Mouse (Mus musculus) liver, embryonic 14.5 days (tissue): ENCODE data around the gene Ctss. TPM values are rescaled to one million over a fixed set of nuclear protein-coding genes. Genes with fewer than 3 reads are reported as not detected.

Experiments used
- ATAC-seq: fragments of 200-750 bp; cut with Nextera tagmentation; 2 replicates; pipeline ENCODE4 v1.8.0; 2017; ENCODE audit warnings: moderate number of reproducible peaks, mild to moderate bottlenecking, moderate library complexity; ENCODE audit not compliant: insufficient read depth
- DNase-seq, 3 experiments: peaks; one replicate each; pipeline ENCODE4 v3.0.0-alpha.2; 2012 to 2013; ENCODE audit warnings: low read depth in 3 of 3, low spot score in 3 of 3
- H3K27ac ChIP-seq: fragments of 300-500 bp; sonication (generic); 2 replicates; pipeline ENCODE4 v1.5.1; 2014; ENCODE audit warnings: moderate library complexity, mild to moderate bottlenecking, control low read depth, inconsistent platforms
- H3K27me3 ChIP-seq: fragments of 300-500 bp; sonication (generic); 2 replicates; pipeline ENCODE4 v1.6.1; 2014; ENCODE audit warnings: mild to moderate bottlenecking, low read length, moderate library complexity; ENCODE audit not compliant: control insufficient read depth, insufficient read depth
- H3K36me3 ChIP-seq: fragments of 300-500 bp; sonication (generic); replicated peaks from 2 replicates; pipeline ENCODE4 v1.6.1; 2014; ENCODE audit warnings: low read depth; ENCODE audit not compliant: control insufficient read depth, insufficient read depth
- H3K4me1 ChIP-seq, 2 experiments: fragments of 200-500 bp in 1 of 2; fragments of 300-500 bp in 1 of 2; sonication (generic) in 1 of 2; replicated peaks; 2 replicates each; pipeline ENCODE4 v1.6.1; 2012 to 2014; ENCODE audit warnings: antibody characterized with exemption in 1 of 2, inconsistent platforms in 1 of 2, low read length in 1 of 2; ENCODE audit not compliant: control insufficient read depth in 2 of 2, insufficient read depth in 2 of 2
- H3K4me2 ChIP-seq: fragments of 300-500 bp; sonication (generic); 2 replicates; pipeline ENCODE4 v1.6.1; 2014; ENCODE audit warnings: low read depth, mild to moderate bottlenecking, control low read depth, moderate library complexity
- H3K4me3 ChIP-seq, 2 experiments: fragments of 200-500 bp in 1 of 2; fragments of 300-500 bp in 1 of 2; sonication (generic) in 1 of 2; 2 replicates each; pipeline ENCODE4 v1.5.1; 2012 to 2014; ENCODE audit warnings: low read depth in 2 of 2, low read length in 2 of 2, mild to moderate bottlenecking in 2 of 2, control low read depth in 1 of 2, inconsistent platforms in 1 of 2, moderate library complexity in 1 of 2; ENCODE audit not compliant: insufficient read depth in 1 of 2
- H3K9ac ChIP-seq: fragments of 300-500 bp; sonication (generic); replicated peaks from 2 replicates; pipeline ENCODE4 v1.6.1; 2014; ENCODE audit warnings: mild to moderate bottlenecking, control low read depth, moderate library complexity
- H3K9me3 ChIP-seq: fragments of 300-500 bp; sonication (generic); 2 replicates; pipeline ENCODE4 v1.6.1; 2016; ENCODE audit warnings: low read length, mixed read lengths; ENCODE audit not compliant: control insufficient read depth
- CTCF ChIP-seq: IDR thresholded peaks from 2 replicates; pipeline ENCODE4 v1.5.1; 2016; ENCODE audit warnings: antibody characterized with exemption, low read depth, control low read depth
- EP300 ChIP-seq: IDR thresholded peaks from 2 replicates; pipeline ENCODE4 v1.6.1; 2016; ENCODE audit warnings: antibody characterized with exemption, low read depth
- WGBS: fragments of 180-500 bp; shearing (Covaris S2); extraction: QIAGEN DNeasy Blood & Tissue Kit; methylation state at CpG from one replicate; pipeline ENCODE4 v1.1.7; 2014; ENCODE audit not compliant: insufficient replicate concordance; 5-methylcytosine and 5-hydroxymethylcytosine counted together
- polyA plus RNA-seq, 2 experiments: library from polyadenylated mRNA; depleted of rRNA in 1 of 2; stranded (reverse) in 1 of 2; unstranded in 1 of 2; fragments of >200 nt; fragmentation: Nextera tagmentation in 1 of 2; extraction: Ambion mirVana in 1 of 2; gene quantifications; 2 replicates each; pipeline versions ENCODE4 v1.2.1 to v1.2.3; 2012 to 2014

Ctss gene
- polyA plus RNA-seq, 2 experiments: 16.1 to 27.7 TPM

- TF ChIP-seq CTCF: no peak
- TF ChIP-seq EP300: no peak
- no peaks in the 10 kb centered on the region for H3K36me3 ChIP-seq
- WGBS: 61% methylated on average over 6 of the region's 6 CpGs
- H3K4me2 ChIP-seq: no peak overlapping the region
- H3K4me3 ChIP-seq: no peak overlapping the region
- ATAC-seq (no peak), DNase-seq (no peak)
- H3K4me1 ChIP-seq: peaks cover 5 to 8% of the 10 kb centered on the region in 2 experiments
- no peaks in the 10 kb centered on the region for H3K9me3 ChIP-seq
- H3K27me3 ChIP-seq: no peaks in the 10 kb centered on the region
- H3K9ac ChIP-seq: no peak overlapping the region
- no peak overlapping the region for H3K27ac ChIP-seq
Measured at GRCm38 (mm10) chr3:95509348-95509747, 17.2 kb upstream of the Ctss start.

DNA sequence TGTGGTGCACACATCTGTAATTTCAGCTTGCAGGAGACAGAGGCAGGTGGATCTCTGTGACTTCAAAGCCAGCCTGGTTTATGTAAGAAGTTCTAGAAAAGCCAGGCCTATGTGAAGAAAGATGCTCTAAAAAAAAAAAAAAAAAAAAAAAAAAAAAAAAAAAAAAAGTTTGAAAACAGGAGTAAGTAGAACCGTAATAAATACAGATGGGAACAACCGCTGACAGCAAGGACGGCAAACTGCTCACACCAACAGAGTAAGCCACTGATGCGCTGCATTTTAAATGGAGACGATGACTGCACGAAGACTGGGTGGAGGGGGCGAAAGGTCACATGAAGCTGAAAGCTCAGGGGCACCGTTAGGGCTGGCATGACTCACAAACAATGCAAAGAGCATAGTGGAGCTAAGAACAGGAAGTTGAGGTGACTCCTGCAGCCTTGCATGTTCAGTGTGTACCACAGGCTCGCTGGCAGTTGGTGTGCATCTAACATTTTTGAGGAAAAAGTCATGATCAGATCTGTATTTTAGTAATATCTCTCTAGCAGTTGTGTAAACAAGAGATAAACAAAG is 14.9 kb upstream of the Ctss start:
- TF ChIP-seq EP300 (no peak), CTCF (no peak)
- H3K4me3 ChIP-seq: no peak overlapping the region
- H3K4me2 ChIP-seq: no peak overlapping the region
- H3K36me3 ChIP-seq: no peaks in the 10 kb centered on the region
- 45% methylated on average over 9 of the region's 9 CpGs for WGBS
- DNase-seq: no peak
- H3K4me1 ChIP-seq: peaks cover 19% of the 10 kb centered on the region in 2 experiments
- no peaks in the 10 kb centered on the region for H3K27me3 ChIP-seq
- no peaks in the 10 kb centered on the region for H3K9me3 ChIP-seq
- H3K9ac ChIP-seq: no peak overlapping the region
- no peak overlapping the region for H3K27ac ChIP-seq
- no peak for ATAC-seq

GRCm38 (mm10) chr3:95516614-95517041 is 10.0 kb upstream of the Ctss start:
- peaks cover 57 to 60% of the 10 kb centered on the region in 2 experiments for H3K4me1 ChIP-seq
- no peaks in the 10 kb centered on the region for H3K36me3 ChIP-seq
- TF ChIP-seq EP300 (peak; percentile 94), CTCF (no peak)
- WGBS: 13% methylated on average over 3 of the region's 3 CpGs
- peak overlapping the region; percentile 2 to 15; a peak in 2 of 4 replicates for H3K4me3 ChIP-seq
- no peaks in the 10 kb centered on the region for H3K27me3 ChIP-seq
- DNase-seq (peak; percentile 81 to 88 (median 84)), ATAC-seq (peak; percentile 80)
- H3K27ac ChIP-seq: peak overlapping the region; percentile 98
- no peaks in the 10 kb centered on the region for H3K9me3 ChIP-seq
- peak overlapping the region; percentile 67 for H3K9ac ChIP-seq
- H3K4me2 ChIP-seq: peak overlapping the region; percentile 66

- Histone ChIP-seq H3K27me3 (no peaks in the 10 kb centered on the region), H3K36me3 (no peaks in the 10 kb centered on the region), H3K27ac (peak overlapping the region; percentile 98), H3K9ac (peak overlapping the region; percentile 67), H3K4me1 (peaks cover 62 to 63% of the 10 kb centered on the region in 2 experiments), H3K9me3 (no peaks in the 10 kb centered on the region), H3K4me2 (peak overlapping the region; percentile 66), H3K4me3 (no peak overlapping the region)
- TF ChIP-seq CTCF (peak; percentile 98), EP300 (no peak)
- 18% methylated on average over 10 of the region's 10 CpGs for WGBS
- no peak for ATAC-seq
- peak; percentile 70 to 80 (median 75) for DNase-seq
Measured at GRCm38 (mm10) chr3:95517493-95517898, 9.1 kb upstream of the Ctss start.

DNA sequence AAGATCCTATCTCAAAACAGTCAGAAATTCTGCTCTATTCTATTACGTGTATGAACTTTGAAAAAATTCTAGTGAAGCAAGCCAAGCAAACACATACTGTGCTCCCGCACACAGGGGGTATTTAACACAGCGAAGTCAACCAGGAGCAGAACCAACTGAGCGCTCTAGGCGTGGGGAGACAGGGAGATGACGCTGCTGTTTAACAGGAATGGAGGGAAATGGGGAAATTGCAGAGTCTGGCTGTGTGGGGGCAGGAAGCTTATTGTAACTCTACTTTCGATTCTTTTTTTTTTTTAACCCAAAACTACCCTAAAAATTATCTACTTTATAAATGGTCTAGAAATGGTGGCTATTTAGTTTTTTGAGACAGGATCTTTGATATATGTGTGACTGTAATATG is 7.7 kb upstream of the Ctss start:
- peak overlapping the region; percentile 98 for H3K27ac ChIP-seq
- peak; percentile 48 for ATAC-seq
- no peaks in the 10 kb centered on the region for H3K27me3 ChIP-seq
- H3K9me3 ChIP-seq: no peaks in the 10 kb centered on the region
- peak; percentile 31 to 56 (median 31) for DNase-seq
- TF ChIP-seq CTCF (no peak; the same call in 1 of the 2 replicates), EP300 (no peak)
- H3K4me3 ChIP-seq: peak overlapping the region in 1 of 2 experiments; percentile 15; a peak in 1 of 4 replicates
- peak overlapping the region; percentile 64 for H3K9ac ChIP-seq
- H3K4me1 ChIP-seq: peaks cover 66 to 70% of the 10 kb centered on the region in 2 experiments
- 31% methylated on average over 7 of the region's 7 CpGs for WGBS
- no peaks in the 10 kb centered on the region for H3K36me3 ChIP-seq
- H3K4me2 ChIP-seq: peak overlapping the region; percentile 71
